In the genomic region with DNA sequence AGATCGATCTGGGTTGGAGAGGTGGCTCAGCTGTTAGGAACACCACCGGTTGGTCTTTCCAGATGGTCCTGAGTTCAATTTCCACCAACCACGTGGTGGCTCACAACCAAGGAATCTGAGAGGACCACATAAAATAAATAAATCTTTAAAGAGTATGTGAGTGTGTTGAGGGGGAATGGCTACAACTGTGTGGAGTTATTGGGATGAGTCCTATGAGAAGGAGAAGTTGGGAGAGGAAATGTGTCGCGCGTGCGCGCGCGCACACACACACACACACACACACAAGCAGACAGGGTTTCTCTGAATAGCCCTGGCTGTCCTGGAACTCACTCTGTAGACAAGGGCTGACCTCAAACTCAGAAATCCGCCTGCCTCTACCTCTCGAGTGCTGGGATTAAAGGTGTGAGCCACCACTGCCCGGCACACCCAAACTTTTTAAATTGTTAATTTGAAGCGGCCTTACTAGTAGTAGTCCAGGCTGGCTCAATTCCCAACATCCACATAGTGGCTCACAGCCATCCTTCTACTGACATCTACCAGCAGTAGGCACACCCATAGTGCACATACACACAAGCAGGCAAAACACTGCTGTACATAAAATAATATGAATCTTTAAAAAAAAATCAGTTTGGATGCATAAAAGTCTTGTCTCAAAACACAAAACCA, we compare ENCODE assay signal across 8 mouse cellular contexts. TPM values are rescaled to one million over a fixed set of nuclear protein-coding genes. Genes with fewer than 3 reads are reported as not detected.
DNase-seq lines count a peak whose midpoint lies in the region; ATAC-seq lines count a peak whose summit lies in the region.
"Had no signal": no experiment of that assay in that cellular context is flagged by ENCODE, and none has a peak within 500 bp of the region (broad histone marks: within the 10 kb centered on the region; RNA-seq: fewer than 3 reads in every experiment).

No protein-coding gene starts in this region.

- WGBS in hindbrain, embryonic 15.5 days, result 75% methylated on average over 14 of the region's 14 CpGs
- 66% methylated on average over 14 of the region's 14 CpGs for WGBS in hindbrain, embryonic 13.5 days

- peaks cover 24% of the 10 kb centered on the region for H3K4me1 ChIP-seq in hindbrain, embryonic 15.5 days (replicated peaks)
- H3K4me1 ChIP-seq in hindbrain, embryonic 13.5 days (replicated peaks), result peaks cover 25% of the 10 kb centered on the region

- H3K4me2 ChIP-seq in hindbrain, embryonic 15.5 days, result 0 out of 2 replicates have a peak overlapping the region, but pooled peaks have one; percentile 50
- no peak overlapping the region for H3K4me2 ChIP-seq in hindbrain, embryonic 13.5 days

- H3K9me3 ChIP-seq in hindbrain, embryonic 15.5 days, result no peaks in the 10 kb centered on the region
- H3K9me3 ChIP-seq in hindbrain, embryonic 13.5 days, result no peaks in the 10 kb centered on the region

- H3K36me3 ChIP-seq in hindbrain, embryonic 15.5 days, result peaks cover 2% of the 10 kb centered on the region; the same call in 1 of the 2 replicates
- H3K36me3 ChIP-seq in hindbrain, embryonic 13.5 days, result peaks cover 1% of the 10 kb centered on the region; the same call in 1 of the 2 replicates

- no peaks in the 10 kb centered on the region for H3K27me3 ChIP-seq in hindbrain, embryonic 15.5 days
- H3K27me3 ChIP-seq in hindbrain, embryonic 13.5 days, result peaks cover 1% of the 10 kb centered on the region; the same call in 1 of the 2 replicates

- DNase-seq in A20 (ENCODE audit: low read depth, low spot score) (peak; percentile 66), MN1 (ENCODE audit: low spot score) (peak; percentile 56), liver (peak; percentile 33)
- DNase-seq in gastrocnemius, adult 18-20 months (ENCODE audit: low spot score), result no peak

- ATAC-seq in hindbrain, embryonic 15.5 days (ENCODE audit: low FRiP score, low read depth), result no peak
- no peak for ATAC-seq in hindbrain, embryonic 13.5 days (ENCODE audit: low FRiP score)
- no peak for ATAC-seq in megakaryocyte-erythroid progenitor cell, adult 5-6 weeks (replicated peaks; ENCODE audit: low FRiP score, low TSS enrichment, poor library complexity, severe bottlenecking)

- H3K4me3 ChIP-seq in hindbrain, embryonic 15.5 days, result no peak overlapping the region
- no peak overlapping the region for H3K4me3 ChIP-seq in hindbrain, embryonic 13.5 days

- H3K9ac ChIP-seq in hindbrain, embryonic 15.5 days, result no peak overlapping the region
- no peak overlapping the region for H3K9ac ChIP-seq in hindbrain, embryonic 13.5 days

- no peak overlapping the region for H3K27ac ChIP-seq in hindbrain, embryonic 15.5 days (replicated peaks)
- no peak overlapping the region for H3K27ac ChIP-seq in hindbrain, embryonic 13.5 days

RNA-seq across cellular contexts. Expression of a gene that starts 18.0 kb away (rescaled TPM):
- 1,393 and 1,417 TPM in 2 replicates for polyA plus RNA-seq in hindbrain, embryonic 15.5 days (2015; fragmentation: Nextera tagmentation; extraction: Ambion mirVana)
- polyA plus RNA-seq in hindbrain, embryonic 13.5 days (2015; fragmentation: Nextera tagmentation; extraction: Ambion mirVana), result 1,201 and 1,293 TPM in 2 replicates
- total RNA-seq in gastrocnemius, adult 18-20 months (2021), result 1,000 to 10,000 TPM; 1,764 to 2,031 TPM
- 110 and 133 TPM in 2 replicates for total RNA-seq in megakaryocyte-erythroid progenitor cell, adult 5-6 weeks (2014; fragmentation: Nextera tagmentation)
- 202 and 258 TPM in 2 replicates for total RNA-seq in megakaryocyte-erythroid progenitor cell, adult 5-6 weeks (2017)

RNA-seq across cellular contexts. Expression of a gene that starts 18.9 kb away (rescaled TPM):
- 0.56 and 0.65 TPM in 2 replicates for polyA plus RNA-seq in hindbrain, embryonic 15.5 days (2015; fragmentation: Nextera tagmentation; extraction: Ambion mirVana)
- 0.55 and 1.1 TPM in 2 replicates for polyA plus RNA-seq in hindbrain, embryonic 13.5 days (2015; fragmentation: Nextera tagmentation; extraction: Ambion mirVana)
- under 1 TPM in 1 of 2 experiments, not detected in 1; 0.24 TPM for total RNA-seq in gastrocnemius, adult 18-20 months (2021)
- total RNA-seq in megakaryocyte-erythroid progenitor cell, adult 5-6 weeks (2014; fragmentation: Nextera tagmentation), result not detected in 2 replicates
- total RNA-seq in megakaryocyte-erythroid progenitor cell, adult 5-6 weeks (2017), result 0.56 TPM in 1 of 2 replicates, not detected in the other
- polyA plus RNA-seq: neural tube, embryonic 11.5 days had no signal

RNA-seq across cellular contexts. Expression of a gene that starts 25.9 kb away (rescaled TPM):
- polyA plus RNA-seq in hindbrain, embryonic 15.5 days (2015; fragmentation: Nextera tagmentation; extraction: Ambion mirVana), result 10.9 and 11.6 TPM in 2 replicates
- 10.4 and 11.7 TPM in 2 replicates for polyA plus RNA-seq in hindbrain, embryonic 13.5 days (2015; fragmentation: Nextera tagmentation; extraction: Ambion mirVana)
- total RNA-seq in gastrocnemius, adult 18-20 months (2021), result 1 to 10 TPM; 4.5 to 5.1 TPM
- 21.2 and 34.5 TPM in 2 replicates for total RNA-seq in megakaryocyte-erythroid progenitor cell, adult 5-6 weeks (2014; fragmentation: Nextera tagmentation)
- 69.0 and 83.7 TPM in 2 replicates for total RNA-seq in megakaryocyte-erythroid progenitor cell, adult 5-6 weeks (2017)

RNA-seq across cellular contexts. Expression of a gene that starts 33.3 kb away (rescaled TPM):
- 39.4 and 42.8 TPM in 2 replicates for polyA plus RNA-seq in hindbrain, embryonic 15.5 days (2015; fragmentation: Nextera tagmentation; extraction: Ambion mirVana)
- 31.4 and 35.6 TPM in 2 replicates for polyA plus RNA-seq in hindbrain, embryonic 13.5 days (2015; fragmentation: Nextera tagmentation; extraction: Ambion mirVana)
- total RNA-seq in gastrocnemius, adult 18-20 months (2021), result 1 to 10 TPM; 2.6 to 3.2 TPM
- 37.4 and 77.0 TPM in 2 replicates for total RNA-seq in megakaryocyte-erythroid progenitor cell, adult 5-6 weeks (2014; fragmentation: Nextera tagmentation)
- total RNA-seq in megakaryocyte-erythroid progenitor cell, adult 5-6 weeks (2017), result 28.5 and 31.3 TPM in 2 replicates

Comparison
In these comparisons a context has a peak if more than half of its experiments do, and no peak if none do; other contexts are left out.
1. RNA of a gene that starts 18.0 kb away (total RNA-seq): 1,764 to 2,031 TPM in gastrocnemius, adult 18-20 months; 110 to 258 TPM in megakaryocyte-erythroid progenitor cell, adult 5-6 weeks; every median in the first group is over 4 times any median in the second.